Mouse (Mus musculus): ENCODE data around the gene Trim38. TPM values are rescaled to one million over a fixed set of nuclear protein-coding genes. Genes with fewer than 3 reads are reported as not detected.
"Not testable (repeated sequence)": the region's sequence is repeated elsewhere in the genome, so short reads cannot be mapped to it uniquely, and the experiment has no call there.

Trim38 gene
- polyA plus RNA-seq (2015; fragmentation: Nextera tagmentation; extraction: Ambion mirVana) = 0.10 TPM in 1 of 2 replicates, not detected in the other

DNA sequence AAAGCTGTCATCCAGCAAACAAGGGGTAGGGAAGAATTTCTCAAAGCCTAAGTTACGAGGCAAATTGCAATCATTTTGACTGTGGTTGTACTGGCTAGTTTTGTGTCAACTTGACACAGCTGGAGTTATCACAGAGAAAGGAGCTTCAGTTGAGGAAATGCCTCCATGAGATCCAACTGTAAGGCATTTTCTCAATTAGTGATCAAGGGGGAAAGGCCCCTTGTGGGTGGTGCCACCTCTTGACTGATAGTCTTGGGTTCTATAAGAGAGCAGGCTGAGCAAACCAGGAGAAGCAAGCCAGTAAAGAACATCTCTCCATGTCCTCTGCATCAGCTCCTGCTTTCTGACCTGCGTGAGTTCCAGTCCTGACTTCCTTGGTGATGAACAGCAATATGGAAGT lies at the start of gene Trim38:
Gene Trim38 (plus strand): TSS at position 301 of the 400 bp plus-strand sequence.
- H3K9me3 ChIP-seq (replicated peaks; ENCODE audit: control insufficient read depth, low read length); H3K4me3 ChIP-seq (ENCODE audit: low read length); H3K4me2 ChIP-seq (ENCODE audit: low read depth, low read length); H3K36me3 ChIP-seq (ENCODE audit: control insufficient read depth, insufficient read depth); H3K9ac ChIP-seq (ENCODE audit: low read length); H3K27me3 ChIP-seq (ENCODE audit: control insufficient read depth, insufficient read depth, low read length); ATAC-seq (replicated peaks; ENCODE audit: extremely low read depth, insufficient read depth, low FRiP score); H3K27ac ChIP-seq (ENCODE audit: low read length): not testable (repeated sequence)
- WGBS = 79% methylated on average over 2 of the region's 2 CpGs
- H3K4me1 ChIP-seq (ENCODE audit: control insufficient read depth, insufficient read depth, low read length) = peaks cover 11% of the 10 kb centered on the region; the same call in 1 of the 2 replicates

DNA sequence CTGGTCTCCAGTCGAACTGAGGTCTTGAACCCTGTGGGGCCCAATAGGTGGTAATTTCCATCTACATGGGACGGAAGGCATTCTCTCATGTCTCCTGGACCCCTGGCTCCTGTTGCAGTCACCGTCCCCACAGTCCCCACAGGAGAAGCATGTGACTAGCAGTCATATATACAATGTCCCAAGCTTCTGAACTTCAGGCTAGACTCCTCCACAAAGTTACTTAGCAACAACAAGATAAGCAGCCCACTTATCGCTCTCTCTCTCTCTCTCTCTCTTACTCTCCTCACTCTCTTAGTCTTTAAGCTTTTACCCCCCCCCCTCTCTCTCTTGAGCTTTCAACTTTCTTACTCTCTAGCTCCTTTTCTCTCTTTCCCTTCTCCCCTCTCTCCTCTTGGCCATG lies 45.5 kb upstream of the Trim38 start:
- Histone ChIP-seq H3K4me1 (ENCODE audit: control insufficient read depth, insufficient read depth, low read length) (peaks cover 2% of the 10 kb centered on the region), H3K36me3 (ENCODE audit: control insufficient read depth, insufficient read depth) (no peaks in the 10 kb centered on the region), H3K9me3 (replicated peaks; ENCODE audit: control insufficient read depth, low read length) (no peaks in the 10 kb centered on the region), H3K27ac (ENCODE audit: low read length) (no peak overlapping the region), H3K4me2 (ENCODE audit: low read depth, low read length) (no peak overlapping the region), H3K4me3 (ENCODE audit: low read length) (no peak overlapping the region), H3K27me3 (ENCODE audit: control insufficient read depth, insufficient read depth, low read length) (no peaks in the 10 kb centered on the region), H3K9ac (ENCODE audit: low read length) (no peak overlapping the region)
- ATAC-seq (replicated peaks; ENCODE audit: extremely low read depth, insufficient read depth, low FRiP score) = no peak
- 48% methylated on average over 4 of the region's 4 CpGs for WGBS

DNA sequence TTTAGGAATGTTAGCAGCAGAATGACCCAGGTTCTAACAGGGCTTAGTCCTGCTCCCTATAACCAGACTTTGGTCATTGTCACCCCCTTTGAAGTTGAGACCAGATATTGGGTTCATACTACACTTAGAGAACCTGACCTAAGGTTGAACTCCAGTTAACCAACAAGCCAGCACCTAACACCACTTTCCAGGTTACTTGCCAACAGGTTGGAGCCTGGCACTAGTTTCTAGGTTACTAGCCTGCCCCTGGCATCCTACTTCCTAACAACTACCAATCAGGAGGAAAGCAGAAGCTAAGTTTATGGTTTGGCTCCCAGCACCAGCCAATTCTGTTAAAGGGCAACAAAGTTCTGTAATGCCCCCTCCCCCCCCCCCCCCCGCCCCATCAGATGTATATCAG lies 44.5 kb upstream of the Trim38 start:
- Histone ChIP-seq H3K9me3 (replicated peaks; ENCODE audit: control insufficient read depth, low read length) (no peaks in the 10 kb centered on the region), H3K9ac (ENCODE audit: low read length) (no peak overlapping the region), H3K4me3 (ENCODE audit: low read length) (no peak overlapping the region), H3K27ac (ENCODE audit: low read length) (no peak overlapping the region), H3K36me3 (ENCODE audit: control insufficient read depth, insufficient read depth) (no peaks in the 10 kb centered on the region), H3K4me1 (ENCODE audit: control insufficient read depth, insufficient read depth, low read length) (peaks cover 2% of the 10 kb centered on the region), H3K4me2 (ENCODE audit: low read depth, low read length) (no peak overlapping the region), H3K27me3 (ENCODE audit: control insufficient read depth, insufficient read depth, low read length) (no peaks in the 10 kb centered on the region)
- no CpG with 5 or more reads among the region's 1 CpGs for WGBS
- no peak for ATAC-seq (replicated peaks; ENCODE audit: extremely low read depth, insufficient read depth, low FRiP score)

DNA sequence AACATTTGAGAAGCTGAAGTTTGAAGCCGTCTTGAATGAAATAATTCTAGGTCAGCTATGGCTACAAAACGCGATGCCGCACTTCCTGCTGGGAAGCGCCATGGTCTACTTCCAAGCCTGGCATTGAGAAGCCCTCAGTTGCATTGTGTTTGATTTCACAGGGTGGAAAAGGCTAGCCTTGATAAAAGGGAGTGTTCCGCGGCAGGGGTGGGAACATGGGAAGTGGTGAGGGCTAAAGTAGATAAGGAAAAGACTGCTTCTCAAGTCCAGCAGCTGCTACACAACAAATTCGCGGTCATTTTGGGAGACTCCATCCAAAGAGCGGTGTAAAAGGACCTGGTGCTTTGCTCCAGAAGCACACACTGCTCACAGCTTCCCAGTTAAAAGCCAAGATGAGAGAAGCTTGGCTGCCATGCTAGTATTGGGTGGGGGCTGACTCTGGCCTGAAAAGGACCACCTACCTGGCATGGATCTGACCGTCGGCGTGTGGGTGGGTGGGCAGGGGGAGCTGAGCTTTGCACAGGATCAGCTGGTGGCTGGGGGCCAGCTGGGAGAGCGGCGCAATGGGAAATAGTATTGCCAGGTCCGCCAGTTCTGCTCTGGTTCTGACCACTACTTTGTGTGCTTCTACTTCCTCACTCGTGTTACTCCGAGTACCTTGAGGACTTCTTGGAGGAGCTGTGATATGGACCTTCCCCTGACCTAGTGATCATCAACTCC lies 41.1 kb upstream of the Trim38 start:
- H3K4me1 ChIP-seq (ENCODE audit: control insufficient read depth, insufficient read depth, low read length) = peaks cover 2% of the 10 kb centered on the region
- H3K9me3 ChIP-seq (replicated peaks; ENCODE audit: control insufficient read depth, low read length) = no peaks in the 10 kb centered on the region
- H3K36me3 ChIP-seq (ENCODE audit: control insufficient read depth, insufficient read depth) = no peaks in the 10 kb centered on the region
- no peak overlapping the region for H3K4me3 ChIP-seq (ENCODE audit: low read length)
- no peak overlapping the region for H3K27ac ChIP-seq (ENCODE audit: low read length)
- H3K9ac ChIP-seq (ENCODE audit: low read length) = no peak overlapping the region
- WGBS = 70% methylated on average over 18 of the region's 18 CpGs
- no peak for ATAC-seq (replicated peaks; ENCODE audit: extremely low read depth, insufficient read depth, low FRiP score)
- no peak overlapping the region for H3K4me2 ChIP-seq (ENCODE audit: low read depth, low read length)
- H3K27me3 ChIP-seq (ENCODE audit: control insufficient read depth, insufficient read depth, low read length) = no peaks in the 10 kb centered on the region

DNA sequence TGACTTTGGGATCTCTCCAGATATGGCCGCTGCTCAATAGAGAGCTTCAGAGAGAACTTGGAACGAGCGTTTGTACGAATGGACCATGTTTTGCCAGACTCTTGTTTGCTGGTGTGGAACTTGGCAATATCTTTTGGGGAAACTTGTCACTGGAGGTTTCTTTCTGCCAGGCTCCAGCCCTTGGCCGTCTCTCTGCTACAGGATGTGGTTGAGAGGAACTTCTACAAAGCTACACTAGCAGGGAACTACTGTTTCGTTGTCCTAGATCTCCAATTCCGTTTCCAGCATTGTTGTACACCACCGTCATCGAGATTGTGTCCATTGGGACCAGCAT lies 40.6 kb upstream of the Trim38 start:
- Histone ChIP-seq H3K27ac (ENCODE audit: low read length) (no peak overlapping the region), H3K27me3 (ENCODE audit: control insufficient read depth, insufficient read depth, low read length) (no peaks in the 10 kb centered on the region), H3K36me3 (ENCODE audit: control insufficient read depth, insufficient read depth) (no peaks in the 10 kb centered on the region), H3K4me2 (ENCODE audit: low read depth, low read length) (no peak overlapping the region), H3K4me1 (ENCODE audit: control insufficient read depth, insufficient read depth, low read length) (peaks cover under 1% of the 10 kb centered on the region), H3K4me3 (ENCODE audit: low read length) (no peak overlapping the region), H3K9ac (ENCODE audit: low read length) (no peak overlapping the region), H3K9me3 (replicated peaks; ENCODE audit: control insufficient read depth, low read length) (no peaks in the 10 kb centered on the region)
- 85% methylated on average over 9 of the region's 9 CpGs for WGBS
- ATAC-seq (replicated peaks; ENCODE audit: extremely low read depth, insufficient read depth, low FRiP score) = no peak

DNA sequence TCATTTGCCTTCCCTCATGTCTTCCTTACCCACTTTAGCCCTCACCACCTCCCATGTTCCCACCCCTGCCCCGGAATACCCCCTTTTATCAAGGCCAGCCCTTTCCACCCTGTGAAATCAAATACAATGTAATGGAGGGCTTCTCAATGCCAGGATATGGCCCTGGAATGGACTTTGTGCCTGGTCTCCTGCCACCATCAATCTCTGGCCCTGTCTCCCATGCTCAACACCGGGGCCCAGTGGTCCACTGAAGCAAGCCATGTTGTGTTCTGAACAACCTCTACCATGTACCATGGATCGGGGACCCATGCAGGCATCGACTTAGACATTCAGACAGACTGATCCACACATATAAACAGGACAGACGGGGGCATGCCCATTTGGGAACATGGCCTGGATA lies 40.0 kb upstream of the Trim38 start:
- H3K4me1 ChIP-seq (ENCODE audit: control insufficient read depth, insufficient read depth, low read length) = no peaks in the 10 kb centered on the region; the same call in 1 of the 2 replicates
- no peaks in the 10 kb centered on the region for H3K36me3 ChIP-seq (ENCODE audit: control insufficient read depth, insufficient read depth)
- no peaks in the 10 kb centered on the region for H3K9me3 ChIP-seq (replicated peaks; ENCODE audit: control insufficient read depth, low read length)
- no peak overlapping the region for H3K4me2 ChIP-seq (ENCODE audit: low read depth, low read length)
- H3K27me3 ChIP-seq (ENCODE audit: control insufficient read depth, insufficient read depth, low read length) = no peaks in the 10 kb centered on the region
- H3K4me3 ChIP-seq (ENCODE audit: low read length) = no peak overlapping the region
- no peak overlapping the region for H3K27ac ChIP-seq (ENCODE audit: low read length)
- WGBS = 93% methylated on average over 5 of the region's 5 CpGs
- no peak for ATAC-seq (replicated peaks; ENCODE audit: extremely low read depth, insufficient read depth, low FRiP score)
- H3K9ac ChIP-seq (ENCODE audit: low read length) = no peak overlapping the region

DNA sequence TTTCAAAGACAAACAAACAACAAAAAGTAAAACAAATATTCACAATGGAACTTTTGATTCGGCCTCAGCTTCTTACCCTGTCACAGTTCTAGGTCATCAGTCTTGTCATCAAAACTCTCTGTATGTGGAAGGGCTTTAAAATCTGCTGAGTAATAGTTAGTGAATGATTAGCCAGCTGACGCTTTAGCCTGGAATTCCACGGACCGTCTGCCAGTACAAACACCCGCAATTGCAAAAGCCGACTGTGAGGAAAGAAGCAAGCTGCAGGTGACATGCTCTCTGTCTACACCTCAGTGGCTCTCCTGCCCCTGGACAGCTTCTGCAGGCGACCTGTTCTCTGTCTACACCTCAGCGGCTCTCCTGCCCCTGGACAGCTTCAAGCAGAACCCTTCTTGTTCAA lies 39.2 kb upstream of the Trim38 start:
- no peak overlapping the region for H3K9ac ChIP-seq (ENCODE audit: low read length)
- no peak overlapping the region; the same call in 1 of the 2 replicates for H3K4me2 ChIP-seq (ENCODE audit: low read depth, low read length)
- H3K4me1 ChIP-seq (ENCODE audit: control insufficient read depth, insufficient read depth, low read length) = no peaks in the 10 kb centered on the region
- WGBS = 16% methylated on average over 8 of the region's 8 CpGs
- no peak overlapping the region for H3K27ac ChIP-seq (ENCODE audit: low read length)
- no peaks in the 10 kb centered on the region for H3K36me3 ChIP-seq (ENCODE audit: control insufficient read depth, insufficient read depth)
- no peaks in the 10 kb centered on the region for H3K9me3 ChIP-seq (replicated peaks; ENCODE audit: control insufficient read depth, low read length)
- ATAC-seq (replicated peaks; ENCODE audit: extremely low read depth, insufficient read depth, low FRiP score) = no peak
- no peaks in the 10 kb centered on the region for H3K27me3 ChIP-seq (ENCODE audit: control insufficient read depth, insufficient read depth, low read length)
- H3K4me3 ChIP-seq (ENCODE audit: low read length) = no peak overlapping the region

DNA sequence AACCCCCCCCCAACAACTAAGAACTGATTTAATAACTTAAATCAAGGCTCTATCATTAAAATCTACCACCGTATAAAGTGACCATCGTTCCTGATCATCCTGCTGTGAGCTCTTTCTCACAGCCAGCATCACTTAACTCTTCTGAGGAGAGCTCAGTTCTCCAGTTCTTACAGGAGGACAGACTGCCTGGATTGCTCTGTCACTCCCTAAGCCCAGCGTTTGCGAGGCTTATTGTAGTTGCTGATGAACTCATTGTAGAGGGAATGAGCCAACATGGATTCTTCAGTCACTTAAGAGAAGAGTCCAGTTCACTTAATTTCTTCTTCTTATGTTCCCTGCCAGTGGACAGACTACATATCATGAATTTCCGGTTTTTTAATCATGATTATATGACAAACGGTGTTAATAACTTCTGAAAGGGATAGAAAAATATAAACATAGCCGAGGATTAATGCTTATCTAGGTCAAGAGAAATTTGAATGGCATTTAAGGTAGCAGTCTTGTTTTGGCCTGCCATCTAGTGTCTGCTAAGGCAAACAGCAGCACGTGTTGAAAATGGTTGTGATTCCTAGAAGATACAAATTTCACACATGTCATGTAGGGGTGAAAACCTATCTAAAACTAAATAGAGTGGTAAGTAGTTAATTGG lies 37.4 kb upstream of the Trim38 start:
- ATAC-seq (replicated peaks; ENCODE audit: extremely low read depth, insufficient read depth, low FRiP score) = no peak
- Histone ChIP-seq H3K4me1 (ENCODE audit: control insufficient read depth, insufficient read depth, low read length) (no peaks in the 10 kb centered on the region), H3K36me3 (ENCODE audit: control insufficient read depth, insufficient read depth) (no peaks in the 10 kb centered on the region), H3K4me3 (ENCODE audit: low read length) (no peak overlapping the region), H3K4me2 (ENCODE audit: low read depth, low read length) (no peak overlapping the region), H3K9ac (ENCODE audit: low read length) (no peak overlapping the region), H3K27ac (ENCODE audit: low read length) (no peak overlapping the region), H3K9me3 (replicated peaks; ENCODE audit: control insufficient read depth, low read length) (no peaks in the 10 kb centered on the region), H3K27me3 (ENCODE audit: control insufficient read depth, insufficient read depth, low read length) (no peaks in the 10 kb centered on the region)
- 22% methylated on average over 8 of the region's 8 CpGs for WGBS

DNA sequence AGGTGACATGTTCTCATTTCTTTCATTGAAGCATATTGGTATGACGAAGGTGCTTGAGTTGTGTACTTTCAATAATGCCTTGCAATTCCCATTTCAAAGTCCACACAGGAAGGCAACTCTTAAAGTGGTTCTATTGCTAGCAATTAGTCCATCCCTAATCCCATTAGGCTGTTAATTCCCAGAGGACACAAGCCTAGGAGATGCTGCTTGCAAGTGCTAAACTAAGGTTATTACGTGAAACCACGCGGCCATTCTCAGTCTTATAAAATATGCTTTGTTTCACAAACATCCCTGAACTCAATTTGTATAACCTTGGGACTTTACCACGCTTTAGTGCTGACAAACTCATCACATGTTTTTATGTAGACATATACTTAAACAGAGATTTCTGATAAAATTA lies 32.6 kb upstream of the Trim38 start:
- Histone ChIP-seq H3K9me3 (replicated peaks; ENCODE audit: control insufficient read depth, low read length) (no peaks in the 10 kb centered on the region), H3K27me3 (ENCODE audit: control insufficient read depth, insufficient read depth, low read length) (no peaks in the 10 kb centered on the region), H3K4me2 (ENCODE audit: low read depth, low read length) (no peak overlapping the region), H3K9ac (ENCODE audit: low read length) (no peak overlapping the region), H3K4me3 (ENCODE audit: low read length) (no peak overlapping the region), H3K27ac (ENCODE audit: low read length) (no peak overlapping the region), H3K4me1 (ENCODE audit: control insufficient read depth, insufficient read depth, low read length) (peaks cover 15% of the 10 kb centered on the region), H3K36me3 (ENCODE audit: control insufficient read depth, insufficient read depth) (no peaks in the 10 kb centered on the region)
- ATAC-seq (replicated peaks; ENCODE audit: extremely low read depth, insufficient read depth, low FRiP score) = no peak
- 90% methylated on average over 5 of the region's 5 CpGs for WGBS

All from heart, embryonic 16.5 days (tissue).